Mouse (Mus musculus): ENCODE data around the gene Nrg3. TPM values are rescaled to one million over a fixed set of nuclear protein-coding genes. Genes with fewer than 3 reads are reported as not detected.

The Nrg3 gene
- polyA plus RNA-seq, 1 experiment, result 22.3 TPM

GRCm38 (mm10) chr14:38702596-38703393 is 770.1 kb downstream of the Nrg3 start:
- no peak for TF ChIP-seq CTCF (IDR thresholded peaks at IDR 0.05; ENCODE audit: borderline replicate concordance, extremely low read depth, insufficient read depth, insufficient read length)
- no peak for TF ChIP-seq POLR2A (IDR thresholded peaks at IDR 0.05; ENCODE audit: borderline replicate concordance, extremely low read depth, insufficient read depth, insufficient read length, poor library complexity, severe bottlenecking)
- DNase-seq (ENCODE audit: low read depth), result peak; percentile 58

DNA sequence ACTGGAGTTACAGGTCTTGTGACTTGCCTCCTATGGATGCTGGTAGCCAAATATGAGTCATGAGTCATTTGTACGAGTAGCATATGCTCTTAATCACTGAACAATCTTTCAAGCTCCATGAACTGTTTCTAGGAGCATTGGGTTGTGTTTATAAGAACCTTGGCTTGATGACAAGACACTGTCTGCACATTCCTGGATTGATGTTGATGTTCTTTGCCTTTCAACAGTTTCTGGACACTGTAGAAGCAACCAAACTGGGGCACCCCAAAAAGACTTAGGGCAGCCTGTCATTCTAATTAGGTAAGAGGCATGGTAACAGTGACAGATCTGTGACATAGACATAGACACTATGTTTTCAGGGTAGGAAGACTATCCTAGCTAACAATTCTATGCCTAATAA is 771.5 kb downstream of the Nrg3 start:
- TF ChIP-seq CTCF (IDR thresholded peaks at IDR 0.05; ENCODE audit: borderline replicate concordance, extremely low read depth, insufficient read depth, insufficient read length), result no peak
- TF ChIP-seq POLR2A (IDR thresholded peaks at IDR 0.05; ENCODE audit: borderline replicate concordance, extremely low read depth, insufficient read depth, insufficient read length, poor library complexity, severe bottlenecking), result no peak
- peak; percentile 11 for DNase-seq (ENCODE audit: low read depth)

GRCm38 (mm10) chr14:38700972-38701371 is 771.9 kb downstream of the Nrg3 start:
- TF ChIP-seq POLR2A (IDR thresholded peaks at IDR 0.05; ENCODE audit: borderline replicate concordance, extremely low read depth, insufficient read depth, insufficient read length, poor library complexity, severe bottlenecking) (no peak), CTCF (IDR thresholded peaks at IDR 0.05; ENCODE audit: borderline replicate concordance, extremely low read depth, insufficient read depth, insufficient read length) (no peak)
- no peak for DNase-seq (ENCODE audit: low read depth)

DNA sequence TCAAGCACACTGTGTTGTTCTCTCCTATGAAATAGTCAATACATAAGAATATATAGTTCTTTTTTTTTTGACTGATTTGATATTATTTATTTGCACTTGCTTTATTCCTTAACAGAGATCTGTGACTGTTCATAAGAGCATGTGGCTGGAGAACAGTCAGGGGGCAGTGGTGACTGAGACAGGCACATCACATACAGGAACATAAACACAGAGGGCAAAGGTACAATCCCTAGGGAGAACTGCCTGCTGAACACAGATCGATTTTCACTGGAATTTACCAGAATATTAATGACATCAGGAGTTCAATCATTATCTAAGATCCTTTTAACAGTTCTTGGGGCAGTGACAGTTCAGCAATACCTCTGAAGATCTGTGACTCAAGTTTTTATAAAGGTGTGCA is 812.9 kb downstream of the Nrg3 start:
- DNase-seq (ENCODE audit: low read depth), result no peak
- TF ChIP-seq CTCF (IDR thresholded peaks at IDR 0.05; ENCODE audit: borderline replicate concordance, extremely low read depth, insufficient read depth, insufficient read length), result no peak
- no peak for TF ChIP-seq POLR2A (IDR thresholded peaks at IDR 0.05; ENCODE audit: borderline replicate concordance, extremely low read depth, insufficient read depth, insufficient read length, poor library complexity, severe bottlenecking)

- no peak for TF ChIP-seq POLR2A (IDR thresholded peaks at IDR 0.05; ENCODE audit: borderline replicate concordance, extremely low read depth, insufficient read depth, insufficient read length, poor library complexity, severe bottlenecking)
Observed at GRCm38 (mm10) chr14:38637070-38637469, 835.8 kb downstream of the Nrg3 start.

GRCm38 (mm10) chr14:38630114-38630513 is 842.8 kb downstream of the Nrg3 start:
- no peak for TF ChIP-seq POLR2A (IDR thresholded peaks at IDR 0.05; ENCODE audit: borderline replicate concordance, extremely low read depth, insufficient read depth, insufficient read length, poor library complexity, severe bottlenecking)
- TF ChIP-seq CTCF (IDR thresholded peaks at IDR 0.05; ENCODE audit: borderline replicate concordance, extremely low read depth, insufficient read depth, insufficient read length), result no peak
- DNase-seq (ENCODE audit: low read depth), result no peak

More at GRCm38 (mm10) chr14:38637070-38637469, 835.8 kb downstream of the Nrg3 start:
- DNase-seq (ENCODE audit: low read depth), result no peak

DNA sequence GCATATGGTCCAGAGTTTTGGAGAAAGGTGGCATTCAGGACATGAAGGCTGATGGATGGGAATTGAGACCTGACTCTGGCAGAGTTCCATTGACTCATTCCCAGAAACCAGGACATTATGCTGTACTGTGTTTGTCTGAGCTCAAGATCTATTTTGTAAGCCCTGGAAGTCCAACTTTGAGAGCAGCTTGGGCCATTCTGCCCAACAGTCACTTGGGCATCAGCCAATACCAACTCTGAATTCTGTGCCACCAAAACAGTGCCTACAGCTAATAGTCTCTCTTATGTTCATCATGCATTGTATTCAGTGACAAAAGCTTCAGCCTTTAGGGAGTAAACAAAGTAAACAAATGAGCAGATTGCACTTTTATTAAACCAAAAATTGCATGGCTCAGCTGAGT is 843.2 kb downstream of the Nrg3 start:
- TF ChIP-seq CTCF (IDR thresholded peaks at IDR 0.05; ENCODE audit: borderline replicate concordance, extremely low read depth, insufficient read depth, insufficient read length) (no peak), POLR2A (IDR thresholded peaks at IDR 0.05; ENCODE audit: borderline replicate concordance, extremely low read depth, insufficient read depth, insufficient read length, poor library complexity, severe bottlenecking) (no peak)
- DNase-seq (ENCODE audit: low read depth), result peak; percentile 71

GRCm38 (mm10) chr14:38628862-38629619 is 843.8 kb downstream of the Nrg3 start:
- DNase-seq (ENCODE audit: low read depth), result no peak
- no peak for TF ChIP-seq CTCF (IDR thresholded peaks at IDR 0.05; ENCODE audit: borderline replicate concordance, extremely low read depth, insufficient read depth, insufficient read length)
- TF ChIP-seq POLR2A (IDR thresholded peaks at IDR 0.05; ENCODE audit: borderline replicate concordance, extremely low read depth, insufficient read depth, insufficient read length, poor library complexity, severe bottlenecking), result no peak

- no peak for DNase-seq (ENCODE audit: low read depth)
- TF ChIP-seq CTCF (IDR thresholded peaks at IDR 0.05; ENCODE audit: borderline replicate concordance, extremely low read depth, insufficient read depth, insufficient read length) (no peak), POLR2A (IDR thresholded peaks at IDR 0.05; ENCODE audit: borderline replicate concordance, extremely low read depth, insufficient read depth, insufficient read length, poor library complexity, severe bottlenecking) (no peak)
Observed at GRCm38 (mm10) chr14:38616969-38617368, 855.9 kb downstream of the Nrg3 start.

DNA sequence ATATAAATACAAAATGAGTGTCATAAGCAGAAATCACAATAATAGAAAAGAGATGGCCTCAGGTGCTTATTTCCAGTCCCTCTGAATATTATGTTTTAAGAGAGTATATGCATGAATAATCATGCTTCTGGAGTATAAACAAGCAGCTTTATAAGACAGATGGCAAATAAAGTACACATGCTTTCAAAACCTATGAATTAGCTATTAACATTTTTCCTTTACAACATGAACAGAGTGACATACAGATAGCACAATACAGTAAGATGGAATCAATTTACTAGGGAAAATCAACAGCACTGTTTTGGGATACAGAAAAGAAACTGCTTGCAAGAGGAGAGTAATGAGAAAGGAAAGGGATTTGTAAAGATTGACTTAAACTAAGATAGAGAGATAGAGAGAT is 875.2 kb downstream of the Nrg3 start:
- peak; percentile 16 for DNase-seq (ENCODE audit: low read depth)
- no peak for TF ChIP-seq POLR2A (IDR thresholded peaks at IDR 0.05; ENCODE audit: borderline replicate concordance, extremely low read depth, insufficient read depth, insufficient read length, poor library complexity, severe bottlenecking)

GRCm38 (mm10) chr14:38594297-38594696 is 878.6 kb downstream of the Nrg3 start:
- no peak for DNase-seq (ENCODE audit: low read depth)
- TF ChIP-seq POLR2A (IDR thresholded peaks at IDR 0.05; ENCODE audit: borderline replicate concordance, extremely low read depth, insufficient read depth, insufficient read length, poor library complexity, severe bottlenecking) (no peak), CTCF (IDR thresholded peaks at IDR 0.05; ENCODE audit: borderline replicate concordance, extremely low read depth, insufficient read depth, insufficient read length) (no peak)

DNA sequence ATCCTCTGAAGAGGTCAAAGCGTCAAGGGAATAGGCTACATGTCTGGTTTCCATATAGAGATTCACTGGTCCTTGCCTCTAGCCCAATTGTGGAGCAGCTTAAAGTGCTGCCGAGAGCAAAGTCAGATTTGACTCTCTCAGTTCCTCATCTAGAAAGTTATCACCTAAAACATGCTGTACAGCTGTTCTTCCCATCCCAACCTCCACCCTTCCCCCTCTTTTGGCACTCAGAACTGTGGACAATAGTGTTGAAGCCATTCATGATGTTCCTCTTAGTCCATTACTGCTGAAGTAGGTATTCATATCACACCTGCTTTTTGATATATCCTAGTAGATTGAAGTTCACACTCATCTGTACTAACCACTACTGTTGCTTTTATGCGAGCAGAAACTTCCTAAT is 896.1 kb downstream of the Nrg3 start:
- no peak for TF ChIP-seq POLR2A (IDR thresholded peaks at IDR 0.05; ENCODE audit: borderline replicate concordance, extremely low read depth, insufficient read depth, insufficient read length, poor library complexity, severe bottlenecking)
- TF ChIP-seq CTCF (IDR thresholded peaks at IDR 0.05; ENCODE audit: borderline replicate concordance, extremely low read depth, insufficient read depth, insufficient read length), result no peak
- no peak for DNase-seq (ENCODE audit: low read depth)

Data from brain, embryonic 14.5 days (tissue).